Mouse (Mus musculus): ENCODE measurements at regions not wholly inside any gene's neighbourhood (a gene's known extent, or its start where the extent isn't known, plus 50 kb on each side); places are given as distances from the start of the nearest gene placed in this dataset.

GRCm38 (mm10) chrX:99415701-99416100 is 55.4 kb downstream of the Pja1 start:
- H3K36me3 ChIP-seq (ENCODE audit: control insufficient read depth, insufficient read depth, low read length), result no peaks in the 10 kb centered on the region
- no peak overlapping the region for H3K27ac ChIP-seq (ENCODE audit: control insufficient read depth, insufficient read depth, low read depth, low read length)
- H3K4me1 ChIP-seq (ENCODE audit: control insufficient read depth, insufficient read depth, low read length), result no peaks in the 10 kb centered on the region; the same call in none of the 2 replicates
- H3K4me3 ChIP-seq (ENCODE audit: control insufficient read depth, low read depth, low read length), result no peak overlapping the region
- TF ChIP-seq POLR2A (IDR thresholded peaks at IDR 0.05; ENCODE audit: control insufficient read depth, low read depth, low read length) (no peak), CTCF (IDR thresholded peaks at IDR 0.05; ENCODE audit: control insufficient read depth, insufficient read depth, insufficient replicate concordance, low read depth, low read length) (no peak)
- H3K27me3 ChIP-seq (ENCODE audit: control insufficient read depth, insufficient read depth, low read length), result no peaks in the 10 kb centered on the region

- TF ChIP-seq CTCF (IDR thresholded peaks at IDR 0.05; ENCODE audit: control insufficient read depth, insufficient read depth, insufficient replicate concordance, low read depth, low read length), result no peak
- Histone ChIP-seq H3K4me3 (ENCODE audit: control insufficient read depth, low read depth, low read length) (no peak overlapping the region), H3K36me3 (ENCODE audit: control insufficient read depth, insufficient read depth, low read length) (no peaks in the 10 kb centered on the region), H3K27me3 (ENCODE audit: control insufficient read depth, insufficient read depth, low read length) (no peaks in the 10 kb centered on the region), H3K4me1 (ENCODE audit: control insufficient read depth, insufficient read depth, low read length) (no peaks in the 10 kb centered on the region), H3K27ac (ENCODE audit: control insufficient read depth, insufficient read depth, low read depth, low read length) (no peak overlapping the region)
Observed at GRCm38 (mm10) chrX:99410942-99411341, 60.1 kb downstream of the Pja1 start.

- TF ChIP-seq CTCF (IDR thresholded peaks at IDR 0.05; ENCODE audit: control insufficient read depth, insufficient read depth, insufficient replicate concordance, low read depth, low read length), result no peak
- TF ChIP-seq POLR2A (IDR thresholded peaks at IDR 0.05; ENCODE audit: control insufficient read depth, low read depth, low read length), result no peak
- Histone ChIP-seq H3K27ac (ENCODE audit: control insufficient read depth, insufficient read depth, low read depth, low read length) (no peak overlapping the region), H3K27me3 (ENCODE audit: control insufficient read depth, insufficient read depth, low read length) (no peaks in the 10 kb centered on the region), H3K4me3 (ENCODE audit: control insufficient read depth, low read depth, low read length) (no peak overlapping the region), H3K36me3 (ENCODE audit: control insufficient read depth, insufficient read depth, low read length) (no peaks in the 10 kb centered on the region), H3K4me1 (ENCODE audit: control insufficient read depth, insufficient read depth, low read length) (no peaks in the 10 kb centered on the region)
Observed at GRCm38 (mm10) chrX:99409858-99410257, 61.2 kb downstream of the Pja1 start.

- Histone ChIP-seq H3K4me3 (ENCODE audit: control insufficient read depth, low read depth, low read length) (no peak overlapping the region), H3K4me1 (ENCODE audit: control insufficient read depth, insufficient read depth, low read length) (no peaks in the 10 kb centered on the region), H3K27me3 (ENCODE audit: control insufficient read depth, insufficient read depth, low read length) (no peaks in the 10 kb centered on the region), H3K27ac (ENCODE audit: control insufficient read depth, insufficient read depth, low read depth, low read length) (no peak overlapping the region), H3K36me3 (ENCODE audit: control insufficient read depth, insufficient read depth, low read length) (no peaks in the 10 kb centered on the region)
- TF ChIP-seq CTCF (IDR thresholded peaks at IDR 0.05; ENCODE audit: control insufficient read depth, insufficient read depth, insufficient replicate concordance, low read depth, low read length) (no peak), POLR2A (IDR thresholded peaks at IDR 0.05; ENCODE audit: control insufficient read depth, low read depth, low read length) (no peak)
Observed at GRCm38 (mm10) chrX:99409331-99409730, 61.7 kb downstream of the Pja1 start.

GRCm38 (mm10) chrX:99408804-99409203 is 62.3 kb downstream of the Pja1 start:
- Histone ChIP-seq H3K4me1 (ENCODE audit: control insufficient read depth, insufficient read depth, low read length) (no peaks in the 10 kb centered on the region), H3K4me3 (ENCODE audit: control insufficient read depth, low read depth, low read length) (no peak overlapping the region), H3K27ac (ENCODE audit: control insufficient read depth, insufficient read depth, low read depth, low read length) (no peak overlapping the region), H3K36me3 (ENCODE audit: control insufficient read depth, insufficient read depth, low read length) (no peaks in the 10 kb centered on the region), H3K27me3 (ENCODE audit: control insufficient read depth, insufficient read depth, low read length) (no peaks in the 10 kb centered on the region)
- TF ChIP-seq POLR2A (IDR thresholded peaks at IDR 0.05; ENCODE audit: control insufficient read depth, low read depth, low read length) (no peak), CTCF (IDR thresholded peaks at IDR 0.05; ENCODE audit: control insufficient read depth, insufficient read depth, insufficient replicate concordance, low read depth, low read length) (no peak)

- no peaks in the 10 kb centered on the region for H3K4me1 ChIP-seq (ENCODE audit: control insufficient read depth, insufficient read depth, low read length)
- TF ChIP-seq CTCF (IDR thresholded peaks at IDR 0.05; ENCODE audit: control insufficient read depth, insufficient read depth, insufficient replicate concordance, low read depth, low read length), result no peak
- H3K27ac ChIP-seq (ENCODE audit: control insufficient read depth, insufficient read depth, low read depth, low read length), result no peak overlapping the region
- no peak overlapping the region for H3K4me3 ChIP-seq (ENCODE audit: control insufficient read depth, low read depth, low read length)
- no peaks in the 10 kb centered on the region for H3K36me3 ChIP-seq (ENCODE audit: control insufficient read depth, insufficient read depth, low read length)
- no peaks in the 10 kb centered on the region for H3K27me3 ChIP-seq (ENCODE audit: control insufficient read depth, insufficient read depth, low read length)
Observed at GRCm38 (mm10) chrX:99405843-99406242, 65.2 kb downstream of the Pja1 start.

- H3K27ac ChIP-seq (ENCODE audit: control insufficient read depth, insufficient read depth, low read depth, low read length), result no peak overlapping the region
- H3K4me1 ChIP-seq (ENCODE audit: control insufficient read depth, insufficient read depth, low read length), result no peaks in the 10 kb centered on the region
- H3K4me3 ChIP-seq (ENCODE audit: control insufficient read depth, low read depth, low read length), result no peak overlapping the region
- no peaks in the 10 kb centered on the region for H3K36me3 ChIP-seq (ENCODE audit: control insufficient read depth, insufficient read depth, low read length)
- no peaks in the 10 kb centered on the region for H3K27me3 ChIP-seq (ENCODE audit: control insufficient read depth, insufficient read depth, low read length)
- TF ChIP-seq CTCF (IDR thresholded peaks at IDR 0.05; ENCODE audit: control insufficient read depth, insufficient read depth, insufficient replicate concordance, low read depth, low read length) (no peak), POLR2A (IDR thresholded peaks at IDR 0.05; ENCODE audit: control insufficient read depth, low read depth, low read length) (no peak)
Observed at GRCm38 (mm10) chrX:99403521-99404149, 67.4 kb downstream of the Pja1 start.
